Mouse (Mus musculus): ENCODE results near the gene Relb. TPM values are rescaled to one million over a fixed set of nuclear protein-coding genes. Genes with fewer than 3 reads are reported as not detected.
A peak's percentile ranks its signal among the peaks of the same experiment; 100 is the strongest.
"Not testable (repeated sequence)": the region's sequence is repeated elsewhere in the genome, so short reads cannot be mapped to it uniquely, and the experiment has no call there.

The Relb gene
- polyA plus RNA-seq, 1 experiment: 76.9 TPM

GRCm38 (mm10) chr7:19620811-19621210 is 8.4 kb downstream of the Relb start:
- Histone ChIP-seq H3K27ac (ENCODE audit: insufficient read depth, low read length) (no peak overlapping the region), H3K4me1 (ENCODE audit: control insufficient read depth, insufficient read depth, insufficient read length) (peaks cover 4% of the 10 kb centered on the region; the same call in 1 of the 2 replicates), H3K27me3 (ENCODE audit: control insufficient read depth, insufficient read depth, low read length) (no peaks in the 10 kb centered on the region), H3K36me3 (ENCODE audit: control insufficient read depth, insufficient read depth, low read length) (peaks cover 43% of the 10 kb centered on the region), H3K4me3 (ENCODE audit: extremely low read depth, insufficient read depth, insufficient read length) (no peak overlapping the region)
- DNase-seq (ENCODE audit: low read depth in 1 of 2, low spot score in 2 of 2): no peak
- 93% methylated on average over 7 of the region's 7 CpGs for WGBS
- TF ChIP-seq POLR2A (IDR thresholded peaks at IDR 0.05; ENCODE audit: low read depth, low read length) (no peak), CTCF (IDR thresholded peaks at IDR 0.05; ENCODE audit: extremely low read depth, insufficient read depth, insufficient read length, insufficient replicate concordance) (no peak)

GRCm38 (mm10) chr7:19619004-19619801 is 10.0 kb downstream of the Relb start:
- peak; percentile 52 to 59 for DNase-seq (ENCODE audit: low read depth in 1 of 2, low spot score in 2 of 2)
- Histone ChIP-seq H3K36me3 (ENCODE audit: control insufficient read depth, insufficient read depth, low read length) (peaks cover 49% of the 10 kb centered on the region), H3K4me1 (ENCODE audit: control insufficient read depth, insufficient read depth, insufficient read length) (peaks cover 9% of the 10 kb centered on the region), H3K4me3 (ENCODE audit: extremely low read depth, insufficient read depth, insufficient read length) (no peak overlapping the region), H3K27me3 (ENCODE audit: control insufficient read depth, insufficient read depth, low read length) (no peaks in the 10 kb centered on the region), H3K27ac (ENCODE audit: insufficient read depth, low read length) (no peak overlapping the region)
- WGBS: 40% methylated on average over 35 of the region's 35 CpGs
- TF ChIP-seq POLR2A (IDR thresholded peaks at IDR 0.05; ENCODE audit: low read depth, low read length) (no peak), CTCF (IDR thresholded peaks at IDR 0.05; ENCODE audit: extremely low read depth, insufficient read depth, insufficient read length, insufficient replicate concordance) (peak; percentile 70; the same call in 1 of the 2 replicates)

- peaks cover 9% of the 10 kb centered on the region for H3K4me1 ChIP-seq (ENCODE audit: control insufficient read depth, insufficient read depth, insufficient read length)
- H3K27me3 ChIP-seq (ENCODE audit: control insufficient read depth, insufficient read depth, low read length): no peaks in the 10 kb centered on the region
- peak; percentile 45 to 58 for DNase-seq (ENCODE audit: low read depth in 1 of 2, low spot score in 2 of 2)
- 45% methylated on average over 12 of the region's 12 CpGs for WGBS
- no peak overlapping the region for H3K4me3 ChIP-seq (ENCODE audit: extremely low read depth, insufficient read depth, insufficient read length)
- peaks cover 57% of the 10 kb centered on the region for H3K36me3 ChIP-seq (ENCODE audit: control insufficient read depth, insufficient read depth, low read length)
- no peak for TF ChIP-seq CTCF (IDR thresholded peaks at IDR 0.05; ENCODE audit: extremely low read depth, insufficient read depth, insufficient read length, insufficient replicate concordance)
- no peak for TF ChIP-seq POLR2A (IDR thresholded peaks at IDR 0.05; ENCODE audit: low read depth, low read length)
- peak overlapping the region; percentile 80 for H3K27ac ChIP-seq (ENCODE audit: insufficient read depth, low read length)
Measured at GRCm38 (mm10) chr7:19615036-19615577, 14.1 kb downstream of the Relb start.

GRCm38 (mm10) chr7:19610969-19611368 is 18.3 kb downstream of the Relb start:
- Histone ChIP-seq H3K27ac (ENCODE audit: insufficient read depth, low read length) (no peak overlapping the region), H3K36me3 (ENCODE audit: control insufficient read depth, insufficient read depth, low read length) (peaks cover 44% of the 10 kb centered on the region)

GRCm38 (mm10) chr7:19609641-19610332 is 19.5 kb downstream of the Relb start:
- no peaks in the 10 kb centered on the region for H3K27me3 ChIP-seq (ENCODE audit: control insufficient read depth, insufficient read depth, low read length)
- H3K4me1 ChIP-seq (ENCODE audit: control insufficient read depth, insufficient read depth, insufficient read length): no peaks in the 10 kb centered on the region
- TF ChIP-seq CTCF (IDR thresholded peaks at IDR 0.05; ENCODE audit: extremely low read depth, insufficient read depth, insufficient read length, insufficient replicate concordance) (no peak), POLR2A (IDR thresholded peaks at IDR 0.05; ENCODE audit: low read depth, low read length) (no peak)
- H3K4me3 ChIP-seq (ENCODE audit: extremely low read depth, insufficient read depth, insufficient read length): no peak overlapping the region
- DNase-seq (ENCODE audit: low read depth in 1 of 2, low spot score in 2 of 2): no peak
- no peak overlapping the region for H3K27ac ChIP-seq (ENCODE audit: insufficient read depth, low read length)
- H3K36me3 ChIP-seq (ENCODE audit: control insufficient read depth, insufficient read depth, low read length): peaks cover 42% of the 10 kb centered on the region
- 96% methylated on average over 12 of the region's 12 CpGs for WGBS

More at GRCm38 (mm10) chr7:19610969-19611368, 18.3 kb downstream of the Relb start:
- no peak for TF ChIP-seq POLR2A (IDR thresholded peaks at IDR 0.05; ENCODE audit: low read depth, low read length)
- no peak for TF ChIP-seq CTCF (IDR thresholded peaks at IDR 0.05; ENCODE audit: extremely low read depth, insufficient read depth, insufficient read length, insufficient replicate concordance)
- Histone ChIP-seq H3K27me3 (ENCODE audit: control insufficient read depth, insufficient read depth, low read length) (no peaks in the 10 kb centered on the region), H3K4me3 (ENCODE audit: extremely low read depth, insufficient read depth, insufficient read length) (no peak overlapping the region), H3K4me1 (ENCODE audit: control insufficient read depth, insufficient read depth, insufficient read length) (peaks cover 5% of the 10 kb centered on the region; the same call in 1 of the 2 replicates)
- DNase-seq (ENCODE audit: low read depth in 1 of 2, low spot score in 2 of 2): no peak
- WGBS: 85% methylated on average over 5 of the region's 5 CpGs

- Histone ChIP-seq H3K4me3 (ENCODE audit: extremely low read depth, insufficient read depth, insufficient read length) (no peak overlapping the region), H3K27ac (ENCODE audit: insufficient read depth, low read length) (no peak overlapping the region), H3K36me3 (ENCODE audit: control insufficient read depth, insufficient read depth, low read length) (peaks cover 32% of the 10 kb centered on the region), H3K4me1 (ENCODE audit: control insufficient read depth, insufficient read depth, insufficient read length) (0 out of 2 replicates have a peak, but pooled peaks cover 3% of the 10 kb centered on the region), H3K27me3 (ENCODE audit: control insufficient read depth, insufficient read depth, low read length) (no peaks in the 10 kb centered on the region)
- no peak for TF ChIP-seq CTCF (IDR thresholded peaks at IDR 0.05; ENCODE audit: extremely low read depth, insufficient read depth, insufficient read length, insufficient replicate concordance)
- TF ChIP-seq POLR2A (IDR thresholded peaks at IDR 0.05; ENCODE audit: low read depth, low read length): no peak
- no peak for DNase-seq (ENCODE audit: low read depth in 1 of 2, low spot score in 2 of 2)
- WGBS: 89% methylated on average over 5 of the region's 5 CpGs
Measured at GRCm38 (mm10) chr7:19607291-19607690, 21.9 kb downstream of the Relb start.

- H3K4me3 ChIP-seq (ENCODE audit: extremely low read depth, insufficient read depth, insufficient read length): not testable (repeated sequence)
- WGBS: 56% methylated on average over 10 of the region's 10 CpGs
Measured at GRCm38 (mm10) chr7:19604606-19605214, 24.5 kb downstream of the Relb start.

More at GRCm38 (mm10) chr7:19604606-19605214, 24.5 kb downstream of the Relb start:
- not testable (repeated sequence) for H3K27me3 ChIP-seq (ENCODE audit: control insufficient read depth, insufficient read depth, low read length); DNase-seq (ENCODE audit: low read depth in 1 of 2, low spot score in 2 of 2); H3K4me1 ChIP-seq (ENCODE audit: control insufficient read depth, insufficient read depth, insufficient read length); H3K27ac ChIP-seq (ENCODE audit: insufficient read depth, low read length)
- H3K36me3 ChIP-seq (ENCODE audit: control insufficient read depth, insufficient read depth, low read length): peaks cover 17% of the 10 kb centered on the region

Measured in spleen, adult 2 months (tissue).